Mouse (Mus musculus): ENCODE measurements around the gene Hrct1. TPM values are rescaled to one million over a fixed set of nuclear protein-coding genes. Genes with fewer than 3 reads are reported as not detected.

Gene Hrct1
- total and polyA plus RNA-seq, 2 experiments from 2014 or later = 1.0 to 1.7 TPM

GRCm38 (mm10) chr4:43695249-43695671 lies 31.7 kb upstream of the Hrct1 start:
- Histone ChIP-seq H3K9ac (no peak overlapping the region), H3K27ac (ENCODE audit: low read depth, low read length) (no peak overlapping the region), H3K9me3 (ENCODE audit: low read length) (no peaks in the 10 kb centered on the region), H3K4me3 (ENCODE audit: low read depth, low read length) (no peak overlapping the region), H3K4me2 (ENCODE audit: low read depth) (no peak overlapping the region), H3K27me3 (ENCODE audit: insufficient read depth, low read length) (no peaks in the 10 kb centered on the region), H3K36me3 (ENCODE audit: insufficient read depth) (peaks cover 10% of the 10 kb centered on the region; the same call in 1 of the 2 replicates), H3K4me1 (ENCODE audit: insufficient read depth) (no peaks in the 10 kb centered on the region)
- ATAC-seq = peak; percentile 39; the same call in 1 of the 2 replicates
- no peak for TF ChIP-seq CTCF (IDR thresholded peaks at IDR 0.05; ENCODE audit: low read depth)
- WGBS = 25% methylated on average over 9 of the region's 9 CpGs
- no peak for DNase-seq

DNA sequence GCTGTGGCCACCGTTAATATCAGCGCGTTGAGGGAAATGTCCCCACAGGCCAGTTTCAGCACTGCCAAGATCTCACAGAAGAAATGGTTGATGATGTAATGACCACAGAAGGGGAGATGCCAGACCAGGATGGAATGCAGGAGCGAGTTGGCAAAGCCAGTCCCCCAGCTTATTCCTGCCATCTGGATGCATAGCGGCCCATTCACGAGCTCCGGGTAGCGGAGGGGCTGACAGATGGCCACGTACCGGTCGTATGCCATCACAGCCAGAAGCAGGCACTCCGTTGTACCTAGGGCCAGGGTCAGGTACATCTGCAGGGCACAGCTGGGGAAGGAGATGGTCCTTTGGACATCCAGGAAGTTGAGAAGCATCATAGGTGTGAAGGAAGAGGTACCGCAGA lies 30.4 kb upstream of the Hrct1 start:
- Histone ChIP-seq H3K9ac (no peak overlapping the region), H3K4me2 (ENCODE audit: low read depth) (no peak overlapping the region), H3K27ac (ENCODE audit: low read depth, low read length) (no peak overlapping the region), H3K4me3 (ENCODE audit: low read depth, low read length) (no peak overlapping the region), H3K9me3 (ENCODE audit: low read length) (no peaks in the 10 kb centered on the region), H3K4me1 (ENCODE audit: insufficient read depth) (no peaks in the 10 kb centered on the region), H3K27me3 (ENCODE audit: insufficient read depth, low read length) (no peaks in the 10 kb centered on the region), H3K36me3 (ENCODE audit: insufficient read depth) (0 out of 2 replicates have a peak, but pooled peaks cover 6% of the 10 kb centered on the region)
- DNase-seq = no peak
- peak; percentile 25; the same call in 1 of the 2 replicates for ATAC-seq
- TF ChIP-seq CTCF (IDR thresholded peaks at IDR 0.05; ENCODE audit: low read depth) = no peak
- WGBS = 68% methylated on average over 13 of the region's 13 CpGs

DNA sequence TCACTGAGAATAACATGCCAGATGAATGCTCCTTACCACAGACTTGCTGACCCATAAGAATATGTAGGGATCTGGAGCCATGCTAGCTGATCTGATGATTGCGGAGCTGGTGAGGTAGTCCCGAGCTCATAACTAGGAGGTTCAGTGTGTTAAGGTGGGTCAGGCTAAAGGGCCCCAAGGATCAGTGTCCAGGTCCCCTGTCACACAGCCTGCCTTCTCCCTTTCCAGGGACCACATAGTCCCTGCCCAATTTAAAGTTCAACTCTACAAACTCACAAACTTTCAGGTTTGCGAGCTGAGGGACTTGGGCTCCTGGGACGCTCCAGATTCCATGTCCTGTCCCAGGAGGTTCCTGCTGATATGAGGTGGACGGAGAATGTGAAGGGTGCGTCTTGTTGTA lies 26.3 kb upstream of the Hrct1 start, which contains the start of gene Olfr70:
Olfr70 (minus strand) TSS at position 101 of the 400 bp plus-strand sequence.
- no peaks in the 10 kb centered on the region for H3K9me3 ChIP-seq (ENCODE audit: low read length)
- ATAC-seq (no peak), DNase-seq (no peak)
- H3K27ac ChIP-seq (ENCODE audit: low read depth, low read length) = no peak within 1 kb of the TSS
- 89% methylated on average over 6 of the region's 6 CpGs for WGBS
- no peak within 1 kb of the TSS for H3K9ac ChIP-seq
- no peak for TF ChIP-seq CTCF (IDR thresholded peaks at IDR 0.05; ENCODE audit: low read depth)
- no peaks in the 10 kb centered on the region for H3K4me1 ChIP-seq (ENCODE audit: insufficient read depth)
- no peaks in the 10 kb centered on the region for H3K36me3 ChIP-seq (ENCODE audit: insufficient read depth)
- H3K4me3 ChIP-seq (ENCODE audit: low read depth, low read length) = no peak within 1 kb of the TSS
- no peaks in the 10 kb centered on the region for H3K27me3 ChIP-seq (ENCODE audit: insufficient read depth, low read length)
- no peak within 1 kb of the TSS for H3K4me2 ChIP-seq (ENCODE audit: low read depth)

DNA sequence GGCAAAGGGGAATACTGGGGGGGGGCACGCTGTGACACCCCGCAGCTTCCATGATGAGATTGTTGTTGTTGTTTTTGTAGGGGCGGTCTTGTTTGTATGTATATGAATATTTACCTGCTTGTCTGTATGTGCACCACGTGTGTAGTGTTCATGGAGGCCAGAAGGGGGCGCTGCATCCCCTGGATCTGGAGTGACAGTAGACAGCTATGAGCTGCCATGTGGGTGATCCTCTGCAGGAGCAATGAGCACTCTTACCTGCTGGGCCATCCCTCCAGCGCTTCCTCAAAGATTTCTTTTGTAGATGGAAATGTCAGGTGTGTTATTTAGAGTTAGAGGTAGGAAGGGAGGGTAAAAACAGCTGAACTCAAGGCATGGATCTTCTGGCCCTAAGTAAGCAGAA lies 23.5 kb upstream of the Hrct1 start:
- Histone ChIP-seq H3K9me3 (ENCODE audit: low read length) (no peaks in the 10 kb centered on the region), H3K4me1 (ENCODE audit: insufficient read depth) (no peaks in the 10 kb centered on the region), H3K4me2 (ENCODE audit: low read depth) (no peak overlapping the region), H3K27ac (ENCODE audit: low read depth, low read length) (no peak overlapping the region), H3K36me3 (ENCODE audit: insufficient read depth) (no peaks in the 10 kb centered on the region), H3K27me3 (ENCODE audit: insufficient read depth, low read length) (no peaks in the 10 kb centered on the region), H3K9ac (no peak overlapping the region), H3K4me3 (ENCODE audit: low read depth, low read length) (no peak overlapping the region)
- TF ChIP-seq CTCF (IDR thresholded peaks at IDR 0.05; ENCODE audit: low read depth) = peak; percentile 48
- 82% methylated on average over 6 of the region's 6 CpGs for WGBS
- ATAC-seq = no peak
- DNase-seq = no peak

- no peak overlapping the region for H3K4me2 ChIP-seq (ENCODE audit: low read depth)
- ATAC-seq (no peak), DNase-seq (no peak)
- no peak for TF ChIP-seq CTCF (IDR thresholded peaks at IDR 0.05; ENCODE audit: low read depth)
- H3K27ac ChIP-seq (ENCODE audit: low read depth, low read length) = no peak overlapping the region
- H3K36me3 ChIP-seq (ENCODE audit: insufficient read depth) = no peaks in the 10 kb centered on the region
- no peaks in the 10 kb centered on the region for H3K27me3 ChIP-seq (ENCODE audit: insufficient read depth, low read length)
- no peaks in the 10 kb centered on the region for H3K4me1 ChIP-seq (ENCODE audit: insufficient read depth)
- H3K4me3 ChIP-seq (ENCODE audit: low read depth, low read length) = no peak overlapping the region
- WGBS = 77% methylated on average over 8 of the region's 8 CpGs
- H3K9ac ChIP-seq = no peak overlapping the region
- no peaks in the 10 kb centered on the region for H3K9me3 ChIP-seq (ENCODE audit: low read length)
These were observed 23.1 kb upstream of the Hrct1 start for GRCm38 (mm10) chr4:43703851-43704250.

DNA sequence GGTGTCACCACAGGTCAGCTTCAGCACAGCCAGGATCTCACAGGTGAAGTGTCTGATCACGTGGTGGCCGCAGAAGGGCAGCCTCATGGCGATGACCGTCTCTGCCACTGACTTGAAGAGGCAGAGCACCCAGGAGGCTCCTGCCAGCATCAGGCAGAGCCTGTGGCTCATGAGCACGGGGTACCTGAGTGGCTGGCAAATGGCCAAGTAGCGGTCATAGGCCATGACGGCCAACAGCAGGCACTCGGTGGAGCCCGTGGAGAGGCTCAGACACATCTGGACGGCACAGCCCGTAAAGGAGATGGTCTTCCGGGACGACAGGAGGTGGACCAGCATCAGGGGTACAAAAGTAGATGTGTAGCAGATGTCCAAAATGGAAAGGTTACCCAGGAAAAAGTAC lies 21.0 kb upstream of the Hrct1 start:
- no peak overlapping the region for H3K4me2 ChIP-seq (ENCODE audit: low read depth)
- no peak overlapping the region for H3K9ac ChIP-seq
- H3K4me3 ChIP-seq (ENCODE audit: low read depth, low read length) = no peak overlapping the region
- ATAC-seq (no peak), DNase-seq (no peak)
- H3K36me3 ChIP-seq (ENCODE audit: insufficient read depth) = no peaks in the 10 kb centered on the region
- H3K27ac ChIP-seq (ENCODE audit: low read depth, low read length) = no peak overlapping the region
- H3K4me1 ChIP-seq (ENCODE audit: insufficient read depth) = no peaks in the 10 kb centered on the region
- WGBS = 84% methylated on average over 13 of the region's 13 CpGs
- H3K9me3 ChIP-seq (ENCODE audit: low read length) = no peaks in the 10 kb centered on the region
- no peak for TF ChIP-seq CTCF (IDR thresholded peaks at IDR 0.05; ENCODE audit: low read depth)
- no peaks in the 10 kb centered on the region for H3K27me3 ChIP-seq (ENCODE audit: insufficient read depth, low read length)

GRCm38 (mm10) chr4:43709869-43710268 lies 17.1 kb upstream of the Hrct1 start, which contains the start of gene Olfr71:
TSS of gene Olfr71 (minus strand) at chr4:43710255.
- no peak within 1 kb of the TSS for H3K4me2 ChIP-seq (ENCODE audit: low read depth)
- WGBS = 70% methylated on average over 6 of the region's 6 CpGs
- H3K27me3 ChIP-seq (ENCODE audit: insufficient read depth, low read length) = no peaks in the 10 kb centered on the region
- no peaks in the 10 kb centered on the region for H3K4me1 ChIP-seq (ENCODE audit: insufficient read depth)
- no peak for ATAC-seq
- TF ChIP-seq CTCF (IDR thresholded peaks at IDR 0.05; ENCODE audit: low read depth) = no peak
- H3K4me3 ChIP-seq (ENCODE audit: low read depth, low read length) = no peak within 1 kb of the TSS
- H3K36me3 ChIP-seq (ENCODE audit: insufficient read depth) = no peaks in the 10 kb centered on the region
- H3K27ac ChIP-seq (ENCODE audit: low read depth, low read length) = no peak within 1 kb of the TSS
- H3K9ac ChIP-seq = no peak within 1 kb of the TSS
- no peaks in the 10 kb centered on the region for H3K9me3 ChIP-seq (ENCODE audit: low read length)
- DNase-seq = no peak
